Mouse (Mus musculus): ENCODE measurements around the gene Igf2bp1. TPM values are rescaled to one million over a fixed set of nuclear protein-coding genes. Genes with fewer than 3 reads are reported as not detected.
A peak's percentile ranks its signal among the peaks of the same experiment; 100 is the strongest.

The Igf2bp1 gene
- total and polyA plus RNA-seq, 2 experiments from 2014 or later: 3.5 to 4.1 TPM

GRCm38 (mm10) chr11:95921991-95922621 is 83.6 kb downstream of the Igf2bp1 start:
- peaks cover 13% of the 10 kb centered on the region for H3K27me3 ChIP-seq (ENCODE audit: insufficient read depth, low read length)

GRCm38 (mm10) chr11:95916426-95916825 is 89.3 kb downstream of the Igf2bp1 start:
- Histone ChIP-seq H3K9me3 (ENCODE audit: low read length) (no peaks in the 10 kb centered on the region), H3K4me2 (ENCODE audit: low read depth, low read length) (no peak overlapping the region), H3K9ac (replicated peaks; ENCODE audit: low read length) (no peak overlapping the region), H3K4me3 (ENCODE audit: low read length) (no peak overlapping the region), H3K27me3 (ENCODE audit: insufficient read depth, low read length) (peaks cover 48% of the 10 kb centered on the region), H3K27ac (no peak overlapping the region), H3K4me1 (ENCODE audit: insufficient read depth, low read length) (peaks cover 3% of the 10 kb centered on the region; the same call in 1 of the 2 replicates), H3K36me3 (ENCODE audit: insufficient read depth, low read length) (no peaks in the 10 kb centered on the region)
- WGBS: 5% methylated on average over 5 of the region's 5 CpGs
- DNase-seq (ENCODE audit: low spot score) (no peak), ATAC-seq (no peak)
- no peak for TF ChIP-seq CTCF (IDR thresholded peaks at IDR 0.05; ENCODE audit: low read depth)

More at GRCm38 (mm10) chr11:95921991-95922621, 83.6 kb downstream of the Igf2bp1 start:
- 65% methylated on average over 12 of the region's 12 CpGs for WGBS
- no peak for DNase-seq (ENCODE audit: low spot score)
- no peaks in the 10 kb centered on the region for H3K36me3 ChIP-seq (ENCODE audit: insufficient read depth, low read length)
- TF ChIP-seq CTCF (IDR thresholded peaks at IDR 0.05; ENCODE audit: low read depth): no peak
- no peaks in the 10 kb centered on the region; the same call in 1 of the 2 replicates for H3K9me3 ChIP-seq (ENCODE audit: low read length)
- no peak for ATAC-seq
- no peak overlapping the region for H3K27ac ChIP-seq
- H3K4me3 ChIP-seq (ENCODE audit: low read length): no peak overlapping the region
- no peak overlapping the region for H3K4me2 ChIP-seq (ENCODE audit: low read depth, low read length)
- H3K4me1 ChIP-seq (ENCODE audit: insufficient read depth, low read length): no peaks in the 10 kb centered on the region
- no peak overlapping the region for H3K9ac ChIP-seq (replicated peaks; ENCODE audit: low read length)

GRCm38 (mm10) chr11:95915006-95915710 is 90.6 kb downstream of the Igf2bp1 start:
- peaks cover 55% of the 10 kb centered on the region for H3K27me3 ChIP-seq (ENCODE audit: insufficient read depth, low read length)
- WGBS: 2% methylated on average over 28 of the region's 28 CpGs
- H3K9me3 ChIP-seq (ENCODE audit: low read length): no peaks in the 10 kb centered on the region
- TF ChIP-seq CTCF (IDR thresholded peaks at IDR 0.05; ENCODE audit: low read depth): no peak
- peak overlapping the region; percentile 14 for H3K4me2 ChIP-seq (ENCODE audit: low read depth, low read length)
- ATAC-seq (no peak), DNase-seq (ENCODE audit: low spot score) (no peak)
- no peak overlapping the region for H3K9ac ChIP-seq (replicated peaks; ENCODE audit: low read length)
- H3K27ac ChIP-seq: no peak overlapping the region
- H3K4me1 ChIP-seq (ENCODE audit: insufficient read depth, low read length): peaks cover 3% of the 10 kb centered on the region; the same call in 1 of the 2 replicates
- no peaks in the 10 kb centered on the region for H3K36me3 ChIP-seq (ENCODE audit: insufficient read depth, low read length)
- 0 out of 2 replicates have a peak overlapping the region, but pooled peaks have one; percentile 2 for H3K4me3 ChIP-seq (ENCODE audit: low read length)

DNA sequence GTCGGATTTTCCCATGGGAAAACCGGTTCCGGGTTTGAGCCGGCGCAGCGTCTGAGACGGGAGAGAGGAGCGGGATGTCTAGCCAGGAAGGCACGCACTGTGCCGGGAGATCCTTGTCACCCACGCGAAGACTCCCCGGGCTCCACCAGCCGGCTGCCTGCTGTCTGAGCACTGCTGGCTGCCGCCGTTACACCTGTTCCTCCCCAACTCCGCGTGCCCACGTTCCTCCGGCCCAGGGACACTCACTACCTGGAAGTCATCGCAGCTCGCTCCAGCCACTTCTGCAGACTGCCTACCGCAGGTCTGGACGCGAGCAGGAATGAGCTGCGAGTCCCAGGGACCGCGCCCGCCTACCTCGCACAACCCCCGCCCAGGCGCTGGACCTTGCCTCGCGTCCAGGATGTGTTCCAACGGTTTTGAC is 91.2 kb downstream of the Igf2bp1 start, which contains the start of gene B4galnt2:
TSS of gene B4galnt2 (minus strand) at position 321 of the 421 bp plus-strand sequence.
- Histone ChIP-seq H3K36me3 (ENCODE audit: insufficient read depth, low read length) (no peaks in the 10 kb centered on the region), H3K27ac (no peak within 1 kb of the TSS), H3K9ac (replicated peaks; ENCODE audit: low read length) (no peak within 1 kb of the TSS), H3K9me3 (ENCODE audit: low read length) (no peaks in the 10 kb centered on the region), H3K4me1 (ENCODE audit: insufficient read depth, low read length) (peaks cover 3% of the 10 kb centered on the region; the same call in 1 of the 2 replicates), H3K4me3 (ENCODE audit: low read length) (0 out of 2 replicates have a peak within 1 kb of the TSS, but pooled peaks have one; percentile 2), H3K27me3 (ENCODE audit: insufficient read depth, low read length) (peaks cover 55% of the 10 kb centered on the region), H3K4me2 (ENCODE audit: low read depth, low read length) (peak within 1 kb of the TSS; percentile 14)
- TF ChIP-seq CTCF (IDR thresholded peaks at IDR 0.05; ENCODE audit: low read depth): no peak
- no peak for ATAC-seq
- no peak for DNase-seq (ENCODE audit: low spot score)
- WGBS: under 1% methylated on average over 35 of the region's 35 CpGs

DNA sequence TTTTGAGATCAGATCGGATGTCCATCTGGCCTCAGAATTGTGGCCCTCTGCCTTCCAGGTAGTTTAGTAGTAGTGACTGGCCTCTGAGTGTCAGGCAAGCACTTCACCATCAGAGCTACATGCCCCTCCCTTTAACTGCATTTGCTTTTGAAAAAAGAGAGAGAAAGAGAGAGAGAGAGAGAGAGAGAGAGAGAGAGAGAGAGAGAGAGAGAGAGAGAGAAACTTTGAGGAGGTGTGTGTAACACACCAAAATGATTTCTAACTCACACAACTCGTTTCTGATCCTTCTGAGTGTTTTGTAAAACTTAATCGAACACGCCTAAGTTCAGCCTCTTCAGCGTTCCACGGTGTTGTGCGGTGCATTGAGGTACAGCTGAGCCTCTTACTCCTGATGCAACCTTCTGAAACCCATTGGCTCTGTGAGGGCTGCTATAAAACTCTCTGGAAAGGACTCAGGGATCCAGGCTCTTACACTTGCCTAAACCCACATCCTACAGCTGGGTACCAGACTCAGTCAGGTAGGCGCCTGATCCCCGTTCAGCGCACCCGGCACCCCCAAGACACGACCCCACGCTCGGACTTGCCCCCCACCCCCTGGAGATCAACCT is 91.7 kb downstream of the Igf2bp1 start:
- DNase-seq (ENCODE audit: low spot score): no peak
- H3K27me3 ChIP-seq (ENCODE audit: insufficient read depth, low read length): peaks cover 55% of the 10 kb centered on the region

DNA sequence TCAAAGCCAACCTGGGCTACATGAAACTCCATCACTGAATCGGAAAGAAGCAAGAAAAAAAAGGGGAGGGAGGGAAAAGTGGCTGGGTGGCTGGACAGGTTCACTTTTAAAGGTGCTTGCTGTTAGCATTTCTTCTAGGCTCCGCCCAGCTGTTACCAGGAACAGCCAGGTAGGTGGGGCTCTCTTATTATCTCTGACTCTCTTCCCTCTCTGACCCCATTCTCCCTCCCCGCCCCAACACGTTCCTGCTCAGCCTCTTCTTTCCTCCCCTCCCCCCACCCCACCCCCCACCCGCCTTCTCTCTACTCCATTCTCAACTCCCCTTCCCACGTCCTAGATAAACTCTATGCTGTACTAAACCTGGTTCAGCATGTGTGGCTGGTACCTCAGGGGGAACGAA is 94.2 kb downstream of the Igf2bp1 start:
- no peak for TF ChIP-seq CTCF (IDR thresholded peaks at IDR 0.05; ENCODE audit: low read depth)
- no peak for ATAC-seq
- H3K36me3 ChIP-seq (ENCODE audit: insufficient read depth, low read length): no peaks in the 10 kb centered on the region
- H3K9me3 ChIP-seq (ENCODE audit: low read length): no peaks in the 10 kb centered on the region
- H3K4me1 ChIP-seq (ENCODE audit: insufficient read depth, low read length): peaks cover 3% of the 10 kb centered on the region; the same call in 1 of the 2 replicates
- peaks cover 45% of the 10 kb centered on the region for H3K27me3 ChIP-seq (ENCODE audit: insufficient read depth, low read length)
- H3K4me2 ChIP-seq (ENCODE audit: low read depth, low read length): no peak overlapping the region
- H3K4me3 ChIP-seq (ENCODE audit: low read length): no peak overlapping the region
- H3K27ac ChIP-seq: no peak overlapping the region
- H3K9ac ChIP-seq (replicated peaks; ENCODE audit: low read length): no peak overlapping the region
- 22% methylated on average over 7 of the region's 7 CpGs for WGBS
- no peak for DNase-seq (ENCODE audit: low spot score)

More for the DNA sequence above, 91.7 kb downstream of the Igf2bp1 start:
- 0 out of 2 replicates have a peak overlapping the region, but pooled peaks have one; percentile 14 for H3K4me2 ChIP-seq (ENCODE audit: low read depth, low read length)
- no peak overlapping the region for H3K9ac ChIP-seq (replicated peaks; ENCODE audit: low read length)
- 4% methylated on average over 14 of the region's 14 CpGs for WGBS
- no peak overlapping the region for H3K4me3 ChIP-seq (ENCODE audit: low read length)
- H3K9me3 ChIP-seq (ENCODE audit: low read length): no peaks in the 10 kb centered on the region
- no peak for ATAC-seq
- TF ChIP-seq CTCF (IDR thresholded peaks at IDR 0.05; ENCODE audit: low read depth): no peak
- no peaks in the 10 kb centered on the region for H3K36me3 ChIP-seq (ENCODE audit: insufficient read depth, low read length)
- H3K27ac ChIP-seq: no peak overlapping the region
- peaks cover 3% of the 10 kb centered on the region; the same call in 1 of the 2 replicates for H3K4me1 ChIP-seq (ENCODE audit: insufficient read depth, low read length)

Data from hindbrain, postnatal 0 days (tissue).